Mouse (Mus musculus) heart, adult 2 months (tissue): ENCODE measurements at regions not wholly inside any gene's neighbourhood (a gene's known extent, or its start where the extent isn't known, plus 50 kb on each side); places are given as distances from the start of the nearest gene placed in this dataset.

Experiments
- DNase-seq, 2 experiments: peaks; one replicate each; pipeline ENCODE4 v3.0.0; 2021
- H3K27ac ChIP-seq: fragments of 200-600 bp; 2 replicates; pipeline ENCODE4 v1.8.1; 2022
- H3K27me3 ChIP-seq: fragments of 200-500 bp; 2 replicates; pipeline ENCODE4 v1.6.1; 2012; ENCODE audit warnings: mild to moderate bottlenecking, low read length, inconsistent platforms, mixed read lengths; ENCODE audit not compliant: control insufficient read depth, insufficient read depth
- H3K36me3 ChIP-seq: fragments of 200-500 bp; 2 replicates; pipeline ENCODE4 v1.6.1; 2012; ENCODE audit warnings: low read length, inconsistent platforms; ENCODE audit not compliant: control insufficient read depth, insufficient read depth
- H3K4me1 ChIP-seq: fragments of 200-500 bp; 2 replicates; pipeline ENCODE4 v1.6.1; 2011; ENCODE audit warnings: low read length; ENCODE audit not compliant: control insufficient read depth, insufficient read depth
- H3K4me3 ChIP-seq: fragments of 200-600 bp; 2 replicates; pipeline ENCODE4 v1.8.1; 2022
- H3K79me2 ChIP-seq: fragments of 200-500 bp; replicated peaks from 2 replicates; pipeline ENCODE4 v1.6.1; 2012; ENCODE audit warnings: mild to moderate bottlenecking, inconsistent platforms, low read length, moderate library complexity, mixed read lengths; ENCODE audit not compliant: control insufficient read depth, insufficient read depth
- H3K9ac ChIP-seq: fragments of 200-500 bp; 2 replicates; pipeline ENCODE4 v1.6.1; 2012; ENCODE audit warnings: low read depth, mild to moderate bottlenecking, control low read depth, inconsistent platforms, low read length, mixed read lengths
- CTCF ChIP-seq: fragments of 200-600 bp; IDR thresholded peaks from 2 replicates; pipeline ENCODE4 v1.8.1; 2022; ENCODE audit warnings: antibody characterized with exemption, mild to moderate bottlenecking, moderate library complexity
- EP300 ChIP-seq: fragments of 200-500 bp; IDR thresholded peaks from 2 replicates; pipeline ENCODE4 v1.6.1; 2011; ENCODE audit warnings: low read depth, low read length, control low read depth; ENCODE audit not compliant: insufficient read depth
- POLR2A ChIP-seq: fragments of 200-500 bp; IDR thresholded peaks from 2 replicates; pipeline ENCODE4 v1.6.1; 2011; ENCODE audit warnings: mild to moderate bottlenecking, low read depth, low read length, control low read depth; ENCODE audit not compliant: insufficient read depth
- WGBS: fragments of 180-500 bp; shearing (Covaris S2); methylation state at CpG from one replicate; pipeline ENCODE4 v1.1.7; 2018; 5-methylcytosine and 5-hydroxymethylcytosine counted together
- intact Hi-C: fragments of 180-260 bp; cut with DNase I; formaldehyde crosslinking; loops from one replicate; pipeline ENCODE4 v1.15.1; 2025

DNA sequence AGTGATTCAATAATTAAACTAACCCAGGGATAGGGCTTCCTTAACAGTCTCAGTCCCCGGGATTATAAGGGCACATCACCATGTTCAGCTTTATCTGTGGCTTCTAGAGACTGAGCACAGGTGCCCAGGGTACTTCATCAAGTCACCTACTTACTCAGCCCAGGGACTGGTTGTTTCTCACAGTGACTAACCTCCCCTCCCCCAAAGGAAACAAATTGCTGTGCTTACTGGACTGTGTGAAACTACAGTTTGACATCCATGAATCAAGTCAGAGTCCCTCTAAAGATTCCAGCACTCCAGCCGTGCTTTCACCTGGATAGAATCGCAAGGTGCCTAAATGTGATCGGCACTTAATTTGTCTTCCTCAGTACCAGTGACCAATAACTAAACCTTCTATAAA is 125.2 kb downstream of the Fam84b start:
- Histone ChIP-seq H3K27ac (no peak overlapping the region), H3K9ac (no peak overlapping the region), H3K4me1 (no peaks in the 10 kb centered on the region), H3K79me2 (no peaks in the 10 kb centered on the region), H3K4me3 (no peak overlapping the region), H3K27me3 (no peaks in the 10 kb centered on the region), H3K36me3 (no peaks in the 10 kb centered on the region)
- no peak for DNase-seq
- WGBS, result 84% methylated on average over 4 of the region's 4 CpGs
- intact Hi-C loops, result no loop called here
- TF ChIP-seq CTCF, result no peak
- TF ChIP-seq EP300, result no peak
- TF ChIP-seq POLR2A, result no peak

DNA sequence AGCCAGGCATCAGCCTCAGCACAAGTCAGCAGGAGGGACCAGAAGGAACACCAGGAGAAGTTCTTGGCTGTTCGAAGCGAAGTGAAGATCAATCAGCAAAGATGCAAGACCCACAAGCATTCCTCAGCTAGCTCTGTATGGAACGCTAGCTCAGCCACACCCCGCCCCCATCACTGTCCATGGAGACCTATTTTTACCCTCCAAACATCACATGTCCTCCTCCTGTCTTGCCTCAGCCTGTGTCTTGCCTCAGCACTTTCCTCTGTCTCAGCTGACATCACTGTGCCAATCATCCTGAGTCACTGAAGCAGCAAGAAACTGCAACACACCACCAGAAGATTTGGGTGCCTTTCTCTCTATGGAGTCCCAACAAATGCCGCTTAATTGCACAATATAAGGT is 134.2 kb downstream of the Fam84b start:
- intact Hi-C loops, result no loop called here
- Histone ChIP-seq H3K4me3 (no peak overlapping the region), H3K4me1 (no peaks in the 10 kb centered on the region), H3K36me3 (no peaks in the 10 kb centered on the region), H3K9ac (no peak overlapping the region), H3K27ac (no peak overlapping the region), H3K27me3 (no peaks in the 10 kb centered on the region), H3K79me2 (no peaks in the 10 kb centered on the region)
- TF ChIP-seq EP300, result no peak
- TF ChIP-seq CTCF, result no peak
- TF ChIP-seq POLR2A, result no peak
- 61% methylated on average over 5 of the region's 5 CpGs for WGBS
- peak; percentile 15 to 19 for DNase-seq

DNA sequence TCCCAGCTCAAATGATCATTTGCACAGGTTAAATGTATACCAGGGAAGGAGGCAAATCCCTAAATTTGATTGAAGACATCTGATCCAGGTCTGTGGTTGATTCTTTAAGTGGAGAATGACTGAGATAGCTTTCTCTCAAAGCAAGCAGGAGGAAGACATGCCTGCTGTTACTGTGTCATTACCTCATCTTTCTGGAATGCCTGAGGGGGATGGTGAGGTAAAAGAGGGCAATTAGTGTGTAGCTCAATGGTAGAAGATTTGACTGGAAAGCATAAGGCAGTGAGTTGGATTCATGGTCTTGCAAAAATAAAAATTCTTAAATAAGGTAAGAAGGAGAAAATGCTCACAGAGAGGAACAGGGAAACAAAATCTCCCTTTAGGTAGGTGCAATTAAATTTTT is 144.9 kb downstream of the Fam84b start:
- H3K27ac ChIP-seq, result no peak overlapping the region
- H3K4me1 ChIP-seq, result no peaks in the 10 kb centered on the region
- intact Hi-C loops, result no loop called here
- no peak for DNase-seq
- TF ChIP-seq POLR2A (no peak), CTCF (no peak), EP300 (no peak)
- no peak overlapping the region for H3K4me3 ChIP-seq
- no peaks in the 10 kb centered on the region for H3K36me3 ChIP-seq
- H3K27me3 ChIP-seq, result no peaks in the 10 kb centered on the region
- H3K9ac ChIP-seq, result no peak overlapping the region
- no peaks in the 10 kb centered on the region for H3K79me2 ChIP-seq

DNA sequence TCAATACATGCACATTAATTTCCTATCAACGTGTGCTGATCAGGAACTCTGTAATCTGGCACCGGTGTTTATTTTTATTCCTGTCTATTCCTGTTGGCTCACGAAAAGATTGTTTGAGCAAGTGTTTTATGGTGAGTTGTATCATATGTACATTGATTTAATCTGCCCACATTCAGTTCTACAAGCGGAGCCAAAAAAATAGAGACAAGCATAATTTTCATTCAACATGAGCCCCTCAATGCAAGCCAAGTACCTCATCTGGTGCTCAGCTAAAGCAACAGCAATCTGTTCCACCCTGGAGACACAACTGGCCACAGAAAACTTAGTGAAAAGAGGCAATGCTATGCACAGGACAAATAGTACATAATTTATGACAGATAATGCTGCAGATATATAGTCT is 147.6 kb downstream of the Fam84b start:
- H3K36me3 ChIP-seq, result no peaks in the 10 kb centered on the region
- DNase-seq, result no peak
- no peaks in the 10 kb centered on the region for H3K4me1 ChIP-seq
- H3K27me3 ChIP-seq, result no peaks in the 10 kb centered on the region
- H3K27ac ChIP-seq, result no peak overlapping the region
- no peak overlapping the region for H3K9ac ChIP-seq
- H3K4me3 ChIP-seq, result no peak overlapping the region
- 56% methylated on average over 4 of the region's 4 CpGs for whole genome bisulfite sequencing
- intact Hi-C loops, result no loop called here
- no peaks in the 10 kb centered on the region for H3K79me2 ChIP-seq
- no peak for TF ChIP-seq EP300
- no peak for TF ChIP-seq POLR2A
- TF ChIP-seq CTCF, result no peak

DNA sequence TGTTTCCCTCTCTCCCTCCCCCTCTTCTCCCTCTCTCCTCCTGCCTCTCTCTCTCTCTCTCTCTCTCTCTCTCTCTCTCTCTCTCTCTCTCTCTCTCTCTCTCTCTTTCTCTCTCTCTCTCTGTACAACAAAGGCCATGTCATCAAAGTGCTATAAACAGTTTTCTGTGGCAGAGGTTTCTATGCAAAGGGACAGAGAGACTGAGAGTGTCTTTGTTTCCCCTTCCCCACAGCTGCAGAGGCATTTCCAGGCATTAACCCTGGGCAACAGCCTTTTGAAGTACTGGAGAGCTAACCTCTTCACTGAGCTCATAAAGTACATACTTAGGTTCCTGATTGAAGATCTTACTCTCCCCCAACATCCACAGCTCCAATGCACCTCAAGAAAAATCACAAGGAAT is 152.3 kb downstream of the Fam84b start:
- Histone ChIP-seq H3K27me3 (no peaks in the 10 kb centered on the region), H3K9ac (no peak overlapping the region), H3K36me3 (no peaks in the 10 kb centered on the region), H3K27ac (no peak overlapping the region), H3K4me1 (no peaks in the 10 kb centered on the region), H3K79me2 (no peaks in the 10 kb centered on the region), H3K4me3 (no peak overlapping the region)
- TF ChIP-seq POLR2A (no peak), EP300 (no peak), CTCF (no peak)
- intact Hi-C loops, result no loop called here
- no peak for DNase-seq

DNA sequence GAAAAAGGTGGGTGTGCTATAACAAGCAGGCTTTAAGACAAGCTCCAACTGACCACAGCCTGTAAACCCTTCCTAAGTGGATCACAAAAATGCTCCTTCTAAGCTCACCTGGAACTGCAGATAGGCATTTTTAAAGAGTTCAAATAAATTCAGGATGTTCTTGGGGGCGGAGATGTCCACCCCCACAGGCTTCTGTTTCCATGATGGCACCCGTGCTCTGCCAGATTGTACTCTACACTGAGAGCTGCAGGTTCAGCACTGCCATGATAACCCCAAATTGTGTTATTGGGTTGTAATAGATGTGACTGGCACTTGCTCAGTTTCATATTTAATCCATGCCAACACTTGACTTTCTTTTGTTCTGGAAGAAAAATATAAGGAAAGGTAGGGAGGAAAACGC is 158.8 kb downstream of the Fam84b start:
- Histone ChIP-seq H3K9ac (no peak overlapping the region), H3K4me3 (no peak overlapping the region), H3K79me2 (no peaks in the 10 kb centered on the region), H3K27me3 (no peaks in the 10 kb centered on the region), H3K36me3 (no peaks in the 10 kb centered on the region), H3K27ac (no peak overlapping the region), H3K4me1 (no peaks in the 10 kb centered on the region; the same call in 1 of the 2 replicates)
- DNase-seq, result no peak
- WGBS, result 82% methylated on average over 3 of the region's 3 CpGs
- no peak for TF ChIP-seq EP300
- intact Hi-C loops, result no loop called here

DNA sequence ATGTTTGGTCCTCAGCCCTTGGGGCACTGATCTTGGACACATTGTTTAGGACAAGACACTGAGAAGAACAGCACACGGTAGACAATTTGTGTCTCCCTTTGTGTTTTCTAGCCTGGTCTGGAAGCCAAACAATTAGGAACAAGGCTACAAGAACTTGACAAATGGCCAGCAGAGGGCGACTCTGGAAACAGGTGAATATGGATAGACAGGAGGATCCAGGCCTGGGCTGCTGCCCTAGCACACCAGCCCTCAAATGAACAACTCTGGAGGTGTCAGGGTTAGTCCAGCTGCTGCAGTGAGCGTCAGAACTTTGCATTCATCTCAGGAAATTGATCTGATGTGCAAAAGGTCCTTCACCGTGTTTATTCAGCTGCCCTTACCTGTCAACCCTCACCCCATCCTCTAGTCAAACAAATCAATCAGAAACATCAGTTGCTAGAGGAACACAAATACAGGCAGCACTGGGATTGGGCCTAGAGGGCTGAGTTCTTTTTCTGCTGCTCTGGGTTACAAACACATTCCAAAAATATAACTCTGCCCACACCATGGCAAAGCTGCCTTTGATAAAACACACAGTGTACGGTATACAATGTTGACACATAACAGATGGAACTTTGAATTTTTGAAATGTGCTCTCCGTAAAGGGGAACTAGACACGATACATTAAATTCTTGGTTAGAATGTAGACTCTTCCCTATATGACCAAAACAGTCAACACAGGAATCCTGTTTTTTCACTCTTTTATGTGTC is 159.7 kb downstream of the Fam84b start:
- 81% methylated on average over 7 of the region's 7 CpGs for WGBS
- intact Hi-C loops, result no loop called here

More for the DNA sequence above, 159.7 kb downstream of the Fam84b start:
- no peaks in the 10 kb centered on the region for H3K79me2 ChIP-seq
- peak in 1 of 2 experiments; percentile 11 for DNase-seq
- TF ChIP-seq CTCF (peak; percentile 55), POLR2A (no peak), EP300 (no peak)
- H3K36me3 ChIP-seq, result no peaks in the 10 kb centered on the region
- no peak overlapping the region for H3K9ac ChIP-seq
- no peak overlapping the region for H3K27ac ChIP-seq
- no peaks in the 10 kb centered on the region for H3K27me3 ChIP-seq
- H3K4me1 ChIP-seq, result no peaks in the 10 kb centered on the region; the same call in 1 of the 2 replicates
- H3K4me3 ChIP-seq, result no peak overlapping the region
